Mouse (Mus musculus) lung, adult 2 months (tissue): Measurements from ENCODE around the gene Rab5if.

Experiments used
- CTCF ChIP-seq: fragments of 200-500 bp; IDR thresholded peaks from 2 replicates; pipeline ENCODE4 v1.5.1; 2011; ENCODE audit warnings: mild to moderate bottlenecking, low read length, control low read depth; ENCODE audit not compliant: insufficient read depth
- POLR2A ChIP-seq: fragments of 200-500 bp; IDR thresholded peaks from 2 replicates; pipeline ENCODE4 v1.6.1; 2011; ENCODE audit warnings: low read depth, mild to moderate bottlenecking, control low read depth, low read length, borderline replicate concordance; ENCODE audit errors: extremely low read depth

DNA sequence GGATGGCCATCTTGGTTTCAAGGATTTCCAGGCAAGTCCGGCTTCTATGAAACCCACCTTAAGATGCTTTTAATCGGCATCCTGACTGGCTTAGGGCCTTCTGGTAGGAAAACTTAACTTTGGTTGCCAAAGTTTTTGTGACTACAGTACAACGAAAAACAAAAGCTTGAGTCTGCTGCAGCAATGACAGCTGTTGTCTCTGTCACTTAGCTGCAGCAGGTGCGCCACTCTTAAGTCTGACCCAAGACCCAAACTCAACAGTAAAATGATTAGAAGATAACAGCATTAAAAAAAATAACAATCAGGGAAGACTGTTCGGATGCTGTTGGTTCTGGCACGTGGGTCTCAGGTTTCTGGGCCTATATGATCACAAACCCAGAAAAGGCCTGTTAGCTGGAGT, 24.1 kb upstream of the Rab5if start:
- TF ChIP-seq CTCF (no peak), POLR2A (no peak)
